Mouse (Mus musculus) spleen, adult 2 months (tissue): Measurements from ENCODE around the gene Adam21. TPM values are rescaled to one million over a fixed set of nuclear protein-coding genes. Genes with fewer than 3 reads are reported as not detected.
"Not testable (repeated sequence)": the region's sequence is repeated elsewhere in the genome, so short reads cannot be mapped to it uniquely, and the experiment has no call there.

Experiments
- DNase-seq, 2 experiments: peaks; one replicate each; pipeline versions ENCODE4 v3.0.0 to v3.0.0-alpha.2; 2012 to 2021; ENCODE audit warnings: low spot score in 2 of 2, low read depth in 1 of 2
- H3K27ac ChIP-seq: fragments of 200-500 bp; 2 replicates; pipeline ENCODE4 v1.5.1; 2012; ENCODE audit warnings: low read length, inconsistent platforms; ENCODE audit not compliant: insufficient read depth
- H3K27me3 ChIP-seq: fragments of 200-500 bp; 2 replicates; pipeline ENCODE4 v1.6.1; 2012; ENCODE audit warnings: mild to moderate bottlenecking, moderate library complexity, low read length, inconsistent platforms; ENCODE audit not compliant: control insufficient read depth, insufficient read depth
- H3K36me3 ChIP-seq: fragments of 200-500 bp; 2 replicates; pipeline ENCODE4 v1.6.1; 2012; ENCODE audit warnings: mild to moderate bottlenecking, low read length, inconsistent platforms; ENCODE audit not compliant: control insufficient read depth, insufficient read depth
- H3K4me1 ChIP-seq: fragments of 200-500 bp; 2 replicates; pipeline ENCODE4 v1.6.1; 2011; ENCODE audit warnings: inconsistent platforms; ENCODE audit not compliant: control insufficient read depth, insufficient read depth, insufficient read length
- H3K4me3 ChIP-seq: fragments of 200-500 bp; 2 replicates; pipeline ENCODE4 v1.5.1; 2011; ENCODE audit warnings: mild to moderate bottlenecking, inconsistent platforms; ENCODE audit not compliant: insufficient read depth, insufficient read length; ENCODE audit errors: extremely low read depth
- CTCF ChIP-seq: fragments of 200-500 bp; IDR thresholded peaks from 2 replicates; pipeline ENCODE4 v1.5.1; 2011; ENCODE audit warnings: mild to moderate bottlenecking, inconsistent platforms; ENCODE audit not compliant: insufficient read depth, insufficient read length, insufficient replicate concordance; ENCODE audit errors: extremely low read depth
- POLR2A ChIP-seq: fragments of 200-500 bp; IDR thresholded peaks from 2 replicates; pipeline ENCODE4 v1.6.1; 2011; ENCODE audit warnings: low read depth, low read length, inconsistent platforms
- WGBS: fragments of 180-500 bp; shearing (Covaris S2); methylation state at CpG from one replicate; pipeline ENCODE4 v1.1.7; 2018; 5-methylcytosine and 5-hydroxymethylcytosine counted together
- polyA plus RNA-seq: library from polyadenylated mRNA; depleted of rRNA; stranded (reverse); fragments of >200 nt; gene quantifications from 2 replicates; pipeline ENCODE4 v1.2.3, GENCODE M21; 2012; rRNA removed

Gene Adam21
- polyA plus RNA-seq, 1 experiment: not detected

DNA sequence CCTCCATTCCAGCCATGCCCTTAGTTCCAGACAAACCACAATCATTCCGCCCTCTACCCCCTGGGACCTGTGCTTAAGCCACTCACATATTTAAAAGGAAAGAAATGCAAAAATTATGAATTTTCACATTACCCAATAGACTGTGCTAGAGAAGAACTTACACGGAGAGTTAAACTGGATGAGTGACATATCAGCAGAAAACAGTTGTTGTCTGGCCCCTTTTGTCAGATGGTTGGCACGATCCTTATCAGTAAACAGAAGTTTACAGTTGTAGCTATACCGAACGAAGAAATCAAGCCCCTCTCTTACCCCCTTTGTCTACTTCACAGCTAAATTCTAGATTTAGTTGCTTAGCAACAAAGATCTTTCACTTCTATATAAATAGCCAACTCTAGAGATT lies 343 bp downstream of the Adam21 start:
- H3K4me3 ChIP-seq: no peak overlapping the region
- TF ChIP-seq CTCF: no peak
- WGBS: 79% methylated on average over 5 of the region's 5 CpGs
- H3K36me3 ChIP-seq: peaks cover 3% of the 10 kb centered on the region; the same call in 1 of the 2 replicates
- H3K27me3 ChIP-seq: no peaks in the 10 kb centered on the region
- no peaks in the 10 kb centered on the region for H3K4me1 ChIP-seq
- DNase-seq: no peak
- no peak overlapping the region for H3K27ac ChIP-seq

DNA sequence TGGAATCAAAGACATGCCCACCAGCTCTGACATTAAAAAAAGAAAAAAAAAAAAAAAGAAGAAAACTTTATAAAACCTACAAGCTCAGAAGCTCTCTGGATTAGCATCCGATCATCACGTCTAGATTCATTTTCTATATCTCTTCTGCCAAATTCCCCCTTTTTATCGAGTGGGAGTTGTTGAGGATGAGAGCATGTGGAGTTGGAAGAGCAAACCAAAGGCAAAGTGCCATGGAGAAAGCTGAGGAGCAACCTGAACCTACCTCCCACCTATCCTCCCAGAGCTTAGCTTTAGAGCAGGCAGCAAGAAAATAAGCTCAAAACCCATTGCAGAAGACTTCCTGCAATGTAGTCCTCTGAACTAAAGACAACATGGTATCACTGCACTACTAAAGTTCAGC lies 4.1 kb downstream of the Adam21 start:
- TF ChIP-seq CTCF (no peak), POLR2A (no peak)
- no peaks in the 10 kb centered on the region for H3K27me3 ChIP-seq
- no peaks in the 10 kb centered on the region for H3K36me3 ChIP-seq
- no peak overlapping the region for H3K4me3 ChIP-seq
- H3K4me1 ChIP-seq: no peaks in the 10 kb centered on the region
- 89% methylated on average over 3 of the region's 3 CpGs for WGBS
- DNase-seq: no peak
- H3K27ac ChIP-seq: no peak overlapping the region

- no peak for DNase-seq
- no peak for TF ChIP-seq POLR2A
- TF ChIP-seq CTCF: no peak
- 81% methylated on average over 3 of the region's 3 CpGs for WGBS
These were observed 19.0 kb downstream of the Adam21 start for GRCm38 (mm10) chr12:81549286-81549685.

DNA sequence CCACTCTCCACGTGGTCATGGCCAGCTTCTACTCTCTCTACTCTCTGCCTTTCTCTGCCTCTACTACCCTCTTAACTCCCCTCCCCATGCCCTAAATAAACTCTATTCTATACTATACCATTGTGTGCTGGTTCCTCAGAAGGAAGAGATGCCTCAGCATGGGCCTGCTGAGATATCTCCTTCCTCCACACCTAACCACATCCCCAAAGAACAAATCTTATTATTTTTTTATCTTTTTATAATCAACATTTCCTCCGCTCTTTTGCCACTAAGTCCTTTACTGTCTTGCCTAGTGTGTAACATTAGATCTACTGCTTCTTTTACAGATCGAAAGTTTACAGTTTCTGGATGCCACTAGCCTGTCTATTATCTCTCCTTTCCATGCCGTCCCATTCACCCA lies 21.1 kb downstream of the Adam21 start:
- no peak for DNase-seq
- H3K27me3 ChIP-seq: no peaks in the 10 kb centered on the region
- H3K27ac ChIP-seq: no peak overlapping the region
- H3K4me3 ChIP-seq: no peak overlapping the region
- no peaks in the 10 kb centered on the region for H3K4me1 ChIP-seq
- H3K36me3 ChIP-seq: no peaks in the 10 kb centered on the region
- 49% methylated on average over 4 of the region's 4 CpGs for WGBS
- TF ChIP-seq CTCF (no peak), POLR2A (no peak)

More at GRCm38 (mm10) chr12:81549286-81549685, 19.0 kb downstream of the Adam21 start:
- Histone ChIP-seq H3K27ac (no peak overlapping the region), H3K36me3 (no peaks in the 10 kb centered on the region), H3K4me3 (no peak overlapping the region), H3K4me1 (no peaks in the 10 kb centered on the region), H3K27me3 (no peaks in the 10 kb centered on the region)

- Histone ChIP-seq H3K27ac (no peak overlapping the region; the same call in 1 of the 2 replicates), H3K4me1 (peaks cover 2% of the 10 kb centered on the region; the same call in 1 of the 2 replicates), H3K27me3 (no peaks in the 10 kb centered on the region), H3K4me3 (peak overlapping the region; percentile 91; the same call in 1 of the 2 replicates), H3K36me3 (no peaks in the 10 kb centered on the region)
- 36% methylated on average over 4 of the region's 4 CpGs for WGBS
- TF ChIP-seq POLR2A (no peak), CTCF (no peak)
- no peak for DNase-seq
These were observed 35.2 kb downstream of the Adam21 start for GRCm38 (mm10) chr12:81533029-81533419.

DNA sequence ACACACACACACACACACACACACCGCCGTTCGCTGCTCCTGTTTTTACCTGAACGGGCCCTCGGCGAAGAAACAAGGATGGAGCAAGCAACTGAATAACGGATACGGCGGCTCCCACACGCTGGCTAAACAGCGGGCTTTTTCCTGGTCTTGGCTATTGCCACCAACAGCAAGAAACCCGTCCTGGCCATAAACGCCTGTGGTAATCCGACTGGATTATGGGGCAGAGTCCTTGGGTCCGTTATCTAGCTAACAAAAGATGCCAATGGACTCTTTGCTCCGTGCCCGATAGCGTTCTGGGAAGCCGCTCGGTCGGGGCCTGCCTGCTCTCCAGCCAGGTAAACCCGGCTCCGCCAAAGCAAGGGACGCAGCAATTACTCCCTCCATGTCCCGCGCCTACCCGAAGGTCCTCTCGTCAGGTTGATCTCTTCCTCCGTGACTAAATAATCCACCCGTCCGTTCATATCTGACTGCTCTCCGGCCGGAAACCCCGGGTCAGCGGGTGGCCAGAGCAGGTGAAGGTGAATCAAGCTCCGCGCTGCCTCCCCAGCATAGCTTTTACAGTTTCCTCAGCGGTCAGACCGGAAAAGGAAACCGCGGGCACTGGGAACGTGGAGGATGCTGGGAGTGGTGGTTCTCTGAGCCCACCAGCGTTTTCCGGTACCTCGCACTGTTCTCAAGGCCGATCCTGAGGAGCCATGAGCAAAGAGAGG lies 35.8 kb downstream of the Adam21 start, which contains the start of the genes Gm20498 and Synj2bp:
Gene Gm20498 (minus strand): TSS at position 590 of the 713 bp plus-strand sequence.
Gene Synj2bp (minus strand): TSS at position 596 of the 713 bp plus-strand sequence.
- WGBS: under 1% methylated on average over 46 of the region's 46 CpGs
- no peaks in the 10 kb centered on the region for H3K27me3 ChIP-seq
- no peak for TF ChIP-seq CTCF
- TF ChIP-seq POLR2A: peak; percentile 28; the same call in 1 of the 2 replicates
- peak within 1 kb of the TSS; percentile 91 for H3K4me3 ChIP-seq
- peaks cover 2% of the 10 kb centered on the region; the same call in 1 of the 2 replicates for H3K4me1 ChIP-seq
- peak within 1 kb of the TSS; percentile 65; the same call in 1 of the 2 replicates for H3K27ac ChIP-seq
- DNase-seq: peak; percentile 55 to 80
- no peaks in the 10 kb centered on the region for H3K36me3 ChIP-seq

GRCm38 (mm10) chr12:81530587-81530986 lies 37.7 kb downstream of the Adam21 start:
- 82% methylated on average over 8 of the region's 8 CpGs for WGBS
- not testable (repeated sequence) for H3K36me3 ChIP-seq, H3K4me3 ChIP-seq, H3K4me1 ChIP-seq, H3K27me3 ChIP-seq, H3K27ac ChIP-seq, DNase-seq

Other genes starting within 250 kb of the Adam21 start
- not detected in 2 replicates for gene Slc8a3, start 235.3 kb downstream of the Adam21 start, polyA plus RNA-seq
- 0.08 and 0.30 TPM in 2 replicates for gene Gm4787, start 189.0 kb downstream of the Adam21 start, polyA plus RNA-seq
- 0.20 and 0.35 TPM in 2 replicates for gene Adam4, start 146.5 kb downstream of the Adam21 start, polyA plus RNA-seq
- gene Cox16, start 83.3 kb downstream of the Adam21 start, polyA plus RNA-seq: 47.6 and 54.1 TPM in 2 replicates
- gene Gm20498, start 35.6 kb downstream of the Adam21 start, polyA plus RNA-seq: 4.7 and 7.5 TPM in 2 replicates
- gene Synj2bp, start 35.6 kb downstream of the Adam21 start, polyA plus RNA-seq: 10.7 and 13.7 TPM in 2 replicates
- 2.8 and 3.3 TPM in 2 replicates for gene Med6, start 26.5 kb upstream of the Adam21 start, polyA plus RNA-seq
- 0.33 and 0.40 TPM in 2 replicates for gene Ttc9, start 62.8 kb upstream of the Adam21 start, polyA plus RNA-seq
- gene Map3k9, start 212.7 kb upstream of the Adam21 start, polyA plus RNA-seq: 2.9 and 3.5 TPM in 2 replicates